Mouse (Mus musculus) lung, postnatal 25 days (tissue): ENCODE results near the gene Prkca.
A peak's percentile ranks its signal among the peaks of the same experiment; 100 is the strongest.

Source experiments
- DNase-seq: peaks from one replicate; pipeline ENCODE4 v3.0.0; 2022; ENCODE audit warnings: low spot score

Prkca gene

DNA sequence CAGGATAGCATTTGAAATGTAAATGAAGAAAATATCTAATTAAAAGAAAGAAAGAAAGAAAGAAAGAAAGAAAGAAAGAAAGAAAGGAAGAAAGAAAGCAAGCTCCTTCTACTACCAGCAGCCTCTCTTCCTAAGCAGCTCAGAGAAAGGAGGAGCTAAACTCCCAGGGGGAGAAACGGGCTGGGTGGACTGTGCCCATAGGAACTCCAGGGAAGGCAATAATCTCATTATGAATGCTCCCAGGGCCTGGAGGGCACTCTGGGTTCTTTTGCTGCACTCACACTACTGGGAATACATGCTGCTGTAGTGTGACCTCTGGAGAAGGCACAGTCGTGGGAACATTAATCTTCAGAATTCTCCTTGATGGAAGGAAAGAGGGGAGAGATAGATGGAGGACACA is 107.5 kb downstream of the Prkca start:
- DNase-seq = no peak

DNA sequence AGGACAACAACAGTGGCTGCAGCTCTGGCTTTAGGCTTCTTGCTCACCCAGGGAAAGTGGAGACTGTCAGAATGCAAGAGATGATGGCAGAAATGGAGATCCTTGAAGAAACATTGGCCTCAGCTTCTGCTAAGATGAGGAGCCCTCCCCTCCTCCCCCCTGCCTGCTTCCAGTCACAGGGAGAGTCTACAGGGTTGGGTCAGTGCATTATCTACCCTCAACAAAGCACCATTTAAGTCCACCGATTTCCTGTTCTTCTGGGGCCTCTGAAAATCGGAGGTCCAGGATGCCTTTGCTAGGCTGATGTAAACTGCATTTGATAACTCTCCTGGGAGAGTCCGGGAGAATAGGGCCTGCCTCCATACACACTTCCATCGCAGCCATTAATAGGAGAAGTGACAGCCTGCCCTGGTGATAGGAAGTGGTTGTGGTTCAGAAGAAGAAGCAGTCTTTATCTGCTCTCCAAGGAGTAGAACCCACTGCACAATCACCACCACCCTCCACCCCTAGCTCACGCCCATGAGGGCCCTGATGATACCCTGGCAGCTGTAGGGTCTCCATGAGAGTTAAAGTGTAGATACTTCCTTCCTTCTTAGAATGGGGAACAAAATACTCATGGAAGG is 108.5 kb downstream of the Prkca start:
- no peak for DNase-seq

DNA sequence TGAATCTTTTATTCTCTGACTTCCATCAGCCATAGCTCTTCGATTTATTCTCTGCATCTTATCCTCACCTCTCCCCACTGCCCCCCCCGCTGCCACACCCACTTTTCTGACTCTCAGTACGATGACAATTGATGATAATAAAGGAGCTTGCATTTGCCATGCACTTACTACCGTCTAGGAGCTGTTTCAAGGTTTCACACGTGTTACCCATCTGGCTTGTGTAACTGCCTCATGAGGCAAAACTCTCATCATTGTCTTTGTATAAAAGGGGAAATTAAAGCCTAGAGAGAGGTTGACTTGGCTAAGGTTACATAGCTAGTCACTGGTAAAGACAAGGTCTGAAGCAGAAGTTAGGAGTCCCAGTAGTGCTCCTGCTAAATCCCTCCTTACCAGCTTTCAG is 110.7 kb downstream of the Prkca start:
- DNase-seq = no peak

DNA sequence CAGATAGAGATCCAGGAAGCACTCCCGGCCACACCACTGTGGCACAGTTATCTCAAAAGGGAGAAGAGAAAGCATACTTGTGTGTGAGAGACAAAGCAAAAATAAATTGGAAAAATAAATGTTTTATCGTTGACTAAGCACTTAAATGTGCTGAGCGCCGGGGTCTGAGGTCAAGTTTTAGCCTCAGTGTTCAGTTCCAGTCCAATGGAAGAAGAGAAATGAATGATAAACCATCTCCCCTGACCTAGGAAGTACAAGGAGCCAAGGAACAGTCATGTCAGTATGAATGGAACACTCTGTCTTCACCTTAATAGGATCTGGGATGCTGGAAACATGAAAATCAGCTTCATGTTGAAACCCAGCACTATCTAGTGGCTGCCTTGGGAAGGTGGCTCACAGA is 113.6 kb downstream of the Prkca start:
- no peak for DNase-seq

DNA sequence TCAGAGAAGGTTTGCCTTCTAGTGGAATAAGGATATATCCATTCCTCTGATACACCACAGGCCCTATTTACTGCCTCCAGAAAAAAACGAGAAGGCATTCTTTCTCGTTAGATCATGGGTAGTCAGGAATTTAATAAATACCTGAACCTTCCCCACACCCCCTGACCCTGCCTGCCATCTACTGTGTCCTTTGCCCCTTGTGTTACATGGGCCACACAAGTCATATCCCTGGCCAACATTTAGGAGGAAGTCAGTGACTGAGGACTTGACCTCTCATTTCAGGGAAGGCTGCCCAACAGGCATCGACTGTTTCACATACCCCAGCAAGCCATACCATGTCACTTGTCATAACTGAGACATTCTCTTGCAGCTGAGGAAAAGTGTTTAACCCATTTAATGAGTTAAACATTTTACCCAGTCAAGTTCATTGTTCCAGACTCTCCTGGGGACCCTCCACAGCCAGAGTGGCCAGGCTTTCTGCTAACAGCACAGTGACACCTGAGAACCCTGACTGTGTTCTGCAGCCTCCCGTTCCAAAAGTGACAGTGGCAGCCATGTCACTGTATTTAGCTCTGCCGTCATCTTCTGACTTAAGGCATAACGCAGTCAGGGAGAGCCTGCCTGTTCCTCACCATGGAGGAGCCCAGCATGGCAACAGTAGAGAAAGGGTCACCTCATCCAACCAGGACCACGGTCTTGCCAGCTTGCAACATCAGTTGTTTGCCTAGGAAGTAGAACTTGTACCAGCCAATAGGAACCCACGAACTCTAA is 114.4 kb downstream of the Prkca start:
- no peak for DNase-seq

DNA sequence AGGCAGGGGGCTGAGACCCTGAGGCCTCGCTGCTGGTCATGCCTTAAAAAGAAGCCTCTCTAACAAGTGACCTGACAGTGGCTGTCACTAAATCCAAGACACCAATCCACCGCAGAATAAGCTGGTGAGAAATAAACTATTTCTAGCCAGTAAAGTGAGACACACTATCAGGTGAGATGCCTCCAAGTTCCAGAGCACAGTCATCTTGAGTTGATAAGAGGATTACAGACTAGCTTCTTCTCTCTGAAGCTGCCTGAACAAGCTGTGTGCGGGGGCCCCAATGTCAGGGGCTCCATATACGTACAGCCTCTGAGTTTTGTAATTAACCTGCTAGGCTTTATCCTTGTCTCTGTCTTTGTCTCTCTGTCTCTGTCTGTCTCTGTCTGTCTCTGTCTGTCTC is 115.2 kb downstream of the Prkca start:
- DNase-seq = no peak

DNA sequence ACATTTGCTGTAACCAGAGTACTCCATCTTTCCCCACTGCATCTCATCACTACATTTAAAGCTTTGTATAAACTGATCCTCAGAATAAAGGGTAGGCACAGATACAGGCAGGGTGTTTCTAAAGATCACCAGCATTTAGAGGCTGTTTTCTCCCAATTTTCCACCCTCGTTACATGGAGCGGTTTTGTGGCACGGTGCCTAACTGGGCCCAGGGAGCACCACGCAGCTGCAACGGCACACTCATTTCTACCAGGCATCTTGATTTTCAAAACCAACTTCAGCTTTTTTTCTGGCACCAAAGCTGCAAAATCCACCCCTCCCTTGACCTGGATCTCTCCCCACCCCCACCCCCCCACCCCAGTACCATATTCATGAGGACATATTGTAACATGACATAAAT is 117.5 kb downstream of the Prkca start:
- no peak for DNase-seq

DNA sequence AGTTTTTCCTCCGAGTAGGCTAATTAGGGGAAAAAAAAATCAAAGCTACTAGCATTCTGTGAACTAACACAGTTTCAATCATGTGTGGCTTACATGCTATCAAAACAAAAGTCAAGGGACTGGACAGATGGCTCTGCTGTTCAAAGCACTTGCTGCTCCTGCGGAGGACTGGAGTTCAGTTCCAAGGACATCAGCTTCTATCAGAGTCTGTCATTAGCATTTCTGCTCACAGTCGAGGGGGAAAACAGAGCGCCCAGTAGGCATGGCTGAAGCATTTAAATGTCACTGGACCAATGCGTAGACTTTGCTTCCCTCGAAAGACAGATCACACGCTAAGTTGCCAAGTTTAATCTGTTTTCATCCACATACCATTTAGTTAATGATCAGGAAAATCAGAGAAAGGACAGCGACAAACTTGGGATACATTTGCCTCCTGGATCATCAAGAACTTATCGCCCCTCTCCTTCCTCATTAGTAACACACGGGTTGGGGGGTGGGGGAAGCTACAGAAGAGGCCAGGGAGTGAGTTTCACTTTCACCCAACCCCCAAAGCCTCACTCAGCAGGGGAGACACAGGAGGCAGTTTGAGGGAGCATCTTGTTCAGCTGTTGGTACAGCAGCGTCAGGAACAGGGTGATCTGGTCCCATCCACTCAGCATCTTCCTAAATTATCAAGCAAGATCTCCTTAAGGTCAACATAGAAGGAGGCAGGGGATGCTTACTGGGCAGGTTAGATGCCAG is 119.3 kb downstream of the Prkca start:
- DNase-seq = no peak

DNA sequence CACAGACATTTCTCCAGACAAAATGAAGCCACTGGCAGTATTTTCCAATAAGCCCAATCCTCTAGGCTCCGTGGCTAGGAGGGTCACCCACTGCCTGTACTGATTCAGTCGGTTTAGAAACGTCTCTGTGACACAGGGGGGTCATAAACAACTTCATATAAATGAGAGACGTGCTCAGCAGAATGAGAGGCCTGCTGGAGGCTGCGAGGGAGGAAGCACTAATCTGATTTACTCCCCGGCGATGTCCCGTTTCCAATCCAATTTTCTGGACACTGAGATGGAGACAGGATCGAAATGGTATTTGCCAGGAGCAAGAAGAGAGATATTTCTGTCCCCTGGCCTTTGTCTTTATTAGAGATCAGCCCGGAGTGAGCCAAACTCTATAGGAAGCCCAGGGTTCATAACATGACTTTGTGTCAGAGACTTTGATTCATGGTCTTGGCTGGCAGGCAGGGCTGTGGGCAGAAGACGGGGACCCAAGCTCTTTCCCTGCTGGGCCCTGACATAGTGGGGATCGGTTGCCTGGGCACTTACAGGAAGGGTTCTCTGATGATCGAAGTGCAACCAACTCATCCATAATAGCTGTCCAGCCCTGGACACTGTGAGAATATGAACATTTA is 120.0 kb downstream of the Prkca start:
- DNase-seq = no peak

DNA sequence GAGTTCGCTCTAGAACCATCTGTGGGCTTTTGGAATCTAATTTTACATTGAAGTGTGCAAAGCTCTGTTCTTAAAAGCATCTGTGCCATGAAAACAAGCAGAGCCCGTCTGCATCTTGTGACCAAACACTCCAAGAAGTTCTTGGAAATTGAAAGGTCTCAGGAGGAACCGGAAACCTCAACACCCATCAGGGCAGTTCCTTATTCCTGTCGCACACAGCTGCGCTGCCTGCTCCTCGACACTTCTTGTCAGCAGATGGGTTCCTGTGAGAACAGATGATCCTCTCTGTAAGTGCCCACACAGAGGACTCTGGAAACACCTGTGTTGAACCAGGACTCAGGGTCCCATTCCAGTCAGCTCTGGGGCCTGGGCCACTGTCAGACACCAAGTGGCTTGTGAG is 120.6 kb downstream of the Prkca start:
- DNase-seq = peak; percentile 44

DNA sequence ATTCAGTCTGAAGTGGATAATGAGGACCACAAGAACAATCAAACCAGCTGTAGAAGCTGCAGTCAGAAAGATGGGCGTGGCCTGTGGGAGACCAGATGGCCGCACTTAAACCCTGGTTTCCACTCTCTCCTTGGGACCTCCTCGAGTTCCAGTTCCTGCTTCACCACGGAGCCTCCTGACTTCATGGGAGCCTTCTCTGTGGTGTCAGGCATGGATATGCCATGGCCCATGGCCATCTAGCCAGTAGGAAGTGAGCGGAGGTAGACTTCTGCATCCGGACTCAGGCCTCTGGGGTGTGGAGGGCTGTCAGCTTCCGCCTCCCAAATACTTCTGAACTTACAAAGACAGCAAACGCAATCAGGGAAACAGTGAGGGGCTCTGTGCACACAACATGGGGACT is 121.1 kb downstream of the Prkca start:
- peak; percentile 49 for DNase-seq

DNA sequence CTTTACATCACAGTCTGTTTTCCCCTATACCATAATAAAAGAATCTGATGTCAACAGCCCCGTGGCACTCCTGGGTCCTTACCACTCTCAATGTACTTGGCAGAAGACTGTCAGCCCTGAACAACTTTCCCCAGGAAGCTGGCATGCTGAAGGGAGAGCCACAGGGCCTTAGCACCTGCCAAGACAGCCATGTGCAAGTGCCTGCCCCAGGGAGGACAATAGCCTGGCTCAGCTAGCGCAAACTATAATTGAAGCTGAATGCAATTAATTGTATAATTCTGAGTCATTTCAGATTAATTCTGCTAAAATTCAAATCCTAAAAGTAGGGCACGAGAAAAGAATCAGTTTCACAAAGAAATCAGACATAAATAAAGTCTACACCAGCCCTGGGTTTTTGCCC is 121.7 kb downstream of the Prkca start:
- no peak for DNase-seq

DNA sequence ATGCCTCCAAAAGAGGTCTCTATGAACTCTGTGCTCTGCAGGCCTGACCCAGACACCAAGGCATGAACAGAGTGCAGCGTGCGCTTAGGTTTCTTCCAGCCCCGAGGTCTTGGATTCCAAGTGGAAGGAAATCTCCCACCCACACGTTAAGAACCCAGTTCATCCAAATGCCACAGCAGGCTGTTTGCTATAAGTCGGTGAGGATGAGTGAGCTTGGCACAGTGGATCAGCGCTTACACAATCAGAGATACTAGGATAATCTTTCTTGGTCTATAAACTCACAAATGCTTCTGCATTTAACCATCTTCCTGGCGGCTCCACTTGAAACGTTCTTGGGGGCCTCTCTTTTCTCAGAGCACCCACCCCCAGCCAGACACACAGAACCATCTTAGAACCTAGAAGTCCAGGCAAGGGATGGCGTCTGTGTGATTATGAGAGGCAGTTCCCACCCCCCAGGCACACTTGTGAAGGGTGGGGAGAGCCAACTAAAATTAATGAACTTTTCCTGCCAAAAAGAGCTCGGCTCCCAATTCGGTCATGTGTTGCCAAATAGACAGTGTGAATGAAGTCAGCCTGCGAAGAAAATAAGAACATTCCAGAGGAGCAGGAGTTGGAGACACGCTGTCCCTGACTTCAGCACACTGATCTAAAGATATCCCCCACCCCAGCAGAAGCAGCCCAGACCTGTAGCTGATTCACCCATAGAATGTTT is 122.4 kb downstream of the Prkca start:
- peak; percentile 51 for DNase-seq

DNA sequence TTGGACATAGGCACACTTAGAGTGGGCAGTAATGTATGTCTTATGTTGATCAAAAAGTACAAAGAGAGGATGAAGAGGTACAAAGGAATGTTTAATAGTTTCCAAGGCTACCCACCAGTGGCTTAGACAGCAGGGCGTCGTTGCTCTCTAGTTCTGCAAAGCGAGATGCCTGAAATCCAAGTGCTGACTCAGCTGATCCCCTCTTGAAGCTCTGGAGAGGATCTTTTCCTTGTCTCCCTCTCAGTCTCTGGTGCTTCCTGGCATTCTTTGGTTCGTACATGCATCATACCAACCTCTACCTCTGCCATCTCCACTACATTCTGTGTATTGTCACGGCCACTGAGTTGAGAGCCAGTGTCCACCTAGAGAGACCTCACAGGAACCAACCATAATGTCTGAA is 123.1 kb downstream of the Prkca start:
- DNase-seq = no peak

DNA sequence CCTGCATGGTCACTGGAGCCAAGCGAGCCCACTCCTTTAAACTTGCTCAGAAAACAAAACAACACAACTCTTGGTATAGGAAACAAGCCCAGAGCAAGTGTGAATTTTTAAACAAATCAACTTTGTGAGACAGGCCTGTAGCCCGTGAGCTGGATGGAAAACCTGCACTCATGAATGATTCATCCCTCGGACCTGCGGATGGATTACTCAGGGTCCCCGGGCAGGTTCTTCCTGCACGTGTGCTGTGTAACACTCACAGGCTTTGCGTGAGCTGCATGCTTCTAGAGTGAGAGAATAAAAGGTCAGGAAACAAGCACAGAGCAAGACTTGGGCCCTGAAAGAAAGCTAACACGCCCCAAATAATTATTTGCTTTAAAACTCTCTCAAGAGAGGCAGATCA is 126.7 kb downstream of the Prkca start:
- no peak for DNase-seq

DNA sequence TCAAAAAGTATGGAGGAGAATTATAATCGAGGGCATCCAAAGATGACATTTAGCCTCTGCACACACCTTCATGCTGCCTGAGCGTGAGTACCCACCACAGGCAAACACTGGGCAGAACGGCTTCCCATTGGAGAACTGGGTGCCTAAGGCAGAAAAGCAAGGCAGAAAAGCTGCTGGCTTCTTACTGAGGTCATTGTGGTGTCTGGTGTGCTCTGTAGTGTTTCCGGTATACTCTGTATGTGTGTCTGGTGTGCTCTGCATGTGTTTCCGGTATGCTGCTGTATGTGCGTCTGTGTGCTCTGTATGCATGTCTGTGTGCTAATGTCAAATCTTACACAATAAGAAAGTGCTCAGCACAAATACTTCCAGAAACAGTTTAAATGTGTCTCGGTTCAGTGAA is 127.7 kb downstream of the Prkca start:
- no peak for DNase-seq

DNA sequence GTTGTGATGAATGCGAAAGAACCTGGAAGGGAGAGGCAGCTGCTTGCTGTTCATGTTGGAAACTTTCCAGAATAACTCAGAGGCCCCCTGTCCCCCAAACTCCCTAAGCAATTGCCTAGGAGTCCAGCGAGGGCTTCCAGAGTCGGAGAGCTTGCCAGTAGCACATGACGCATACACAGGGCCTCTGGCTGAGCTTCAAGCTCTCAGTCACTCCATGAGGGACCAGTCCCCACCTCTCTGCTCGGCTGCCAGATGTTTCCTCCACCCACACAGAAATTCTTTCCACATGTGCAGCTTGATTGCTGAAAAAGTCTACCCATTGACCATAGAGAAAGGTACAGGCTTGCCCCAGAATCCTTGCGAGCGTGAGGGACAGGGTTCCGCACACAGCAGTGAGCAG is 128.3 kb downstream of the Prkca start:
- DNase-seq = peak; percentile 70

DNA sequence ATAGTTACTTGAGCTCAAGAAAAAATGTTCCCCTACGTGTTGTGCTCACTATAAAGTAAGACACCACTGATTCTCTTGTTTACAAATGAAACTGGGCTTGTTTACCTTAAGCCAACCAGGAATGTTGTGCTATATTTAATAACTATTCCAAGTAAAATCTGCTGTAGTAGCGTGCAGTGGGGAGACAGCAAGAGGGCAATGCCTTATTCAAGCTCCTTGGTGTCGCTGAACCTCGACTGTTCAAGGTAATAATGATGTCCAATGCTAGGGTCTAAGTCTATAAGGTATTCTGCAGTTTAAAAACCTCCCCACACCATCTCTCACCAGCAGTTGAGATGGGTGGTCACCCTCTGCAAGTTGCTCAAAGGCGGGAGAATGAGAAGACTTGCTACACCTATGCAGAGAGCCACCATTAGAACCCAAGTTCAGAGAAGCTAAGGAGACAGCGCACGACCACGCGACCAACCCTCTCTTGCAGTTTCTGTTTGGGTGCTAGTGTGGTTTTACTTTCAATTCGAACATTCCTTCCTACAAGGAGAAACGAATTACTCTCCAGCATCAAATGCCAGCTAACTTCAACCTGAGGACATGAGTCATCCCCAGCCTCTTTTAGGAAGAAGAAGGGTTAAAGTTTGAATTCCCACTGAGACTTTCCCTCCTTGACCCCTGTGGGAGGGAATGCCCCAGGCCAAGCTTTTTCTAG is 129.1 kb downstream of the Prkca start:
- DNase-seq = no peak

DNA sequence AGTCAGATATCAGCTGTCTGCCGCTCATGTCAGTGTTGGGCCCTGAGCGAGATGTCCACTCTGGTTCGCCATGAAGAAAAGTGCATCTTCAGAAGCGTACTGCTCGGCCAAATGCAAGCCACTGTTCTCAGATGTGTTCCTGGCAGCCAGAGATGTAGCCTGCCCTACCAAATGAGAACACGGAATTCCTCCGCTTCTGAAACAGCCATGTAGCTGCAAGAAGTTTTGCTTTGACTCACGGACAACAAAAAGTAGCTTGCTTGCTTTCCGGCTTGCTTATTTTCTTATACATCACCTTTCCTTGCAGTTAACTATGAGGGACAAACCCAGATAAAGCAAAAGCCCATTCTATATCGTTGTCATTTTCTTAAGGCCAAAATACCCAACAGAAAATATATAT is 129.9 kb downstream of the Prkca start:
- DNase-seq = no peak

DNA sequence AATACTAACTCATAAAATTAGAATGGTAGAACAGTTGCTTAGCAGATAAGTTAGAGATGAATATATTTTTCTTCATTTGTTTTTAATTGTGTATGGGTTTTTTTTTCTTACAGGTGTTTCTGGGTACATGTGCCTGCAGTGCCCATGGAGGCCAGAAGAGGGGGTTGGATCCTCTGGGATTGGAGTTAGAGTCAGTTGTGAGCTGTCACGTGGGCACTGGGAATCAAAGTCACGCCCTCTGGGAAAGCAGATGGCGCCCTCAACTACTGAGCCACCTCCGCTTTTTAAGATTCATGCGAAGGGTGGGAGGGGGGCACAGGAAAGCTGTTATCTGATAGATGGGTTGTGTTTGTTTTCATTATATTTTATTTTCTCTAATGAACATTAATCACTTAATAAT is 131.1 kb downstream of the Prkca start:
- DNase-seq = no peak

DNA sequence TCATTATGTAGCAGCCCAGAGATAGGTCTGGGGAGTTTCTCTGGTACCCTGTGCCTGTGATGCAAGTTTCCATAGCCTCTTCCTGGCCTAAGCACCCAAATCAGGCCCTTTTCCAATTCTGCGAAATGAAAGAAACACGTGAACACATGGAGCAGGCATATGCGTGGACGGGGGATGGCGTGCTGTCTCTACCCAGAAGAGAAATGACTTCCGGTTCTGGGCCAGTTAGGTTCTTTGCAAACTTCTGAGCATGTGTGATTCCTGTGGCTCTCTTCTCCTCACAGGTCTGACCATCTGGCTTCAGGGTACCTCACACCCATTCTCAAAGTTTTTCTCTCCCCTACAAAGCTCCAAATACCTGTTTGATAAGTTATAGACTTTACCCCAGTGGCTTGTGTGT is 131.7 kb downstream of the Prkca start:
- DNase-seq = no peak

DNA sequence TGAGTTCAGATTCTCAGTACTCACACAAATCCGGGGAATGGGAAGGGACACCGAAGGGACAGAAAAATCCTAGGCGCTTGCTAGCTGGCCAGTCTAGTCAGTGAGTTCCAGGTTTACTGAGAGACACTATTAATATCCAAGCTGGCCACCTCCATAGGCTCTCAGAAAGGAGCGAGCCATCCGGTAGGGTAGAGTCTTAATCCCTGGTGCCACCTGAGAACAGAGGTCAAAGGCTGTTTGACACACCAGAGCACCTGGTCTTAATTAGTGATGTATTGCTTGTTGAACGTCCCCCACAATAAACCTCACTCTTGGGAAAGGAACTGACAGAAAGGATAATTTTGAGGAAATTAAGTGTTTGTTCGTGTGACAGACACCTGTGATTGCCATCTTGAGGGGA is 133.0 kb downstream of the Prkca start:
- DNase-seq = no peak
